Mouse (Mus musculus) hindbrain, embryonic 11.5 days (tissue): ENCODE measurements around the gene Krtap24-1. TPM values are rescaled to one million over a fixed set of nuclear protein-coding genes. Genes with fewer than 3 reads are reported as not detected.

Experiments
- polyA plus RNA-seq: library from polyadenylated mRNA; unstranded; fragments of >200 nt; fragmentation: Nextera tagmentation; extraction: Ambion mirVana; gene quantifications from 2 replicates; pipeline ENCODE4 v1.2.1, GENCODE M21; 2014

Krtap24-1 gene
- polyA plus RNA-seq, 1 experiment from 2014 or later, result not detected

Other genes with a start within 250 kb of the Krtap24-1 start
- gene Cldn17, start 105.3 kb downstream of the Krtap24-1 start, polyA plus RNA-seq, result not detected in 2 replicates
- gene Cldn8, start 49.1 kb downstream of the Krtap24-1 start, polyA plus RNA-seq, result 1.1 and 1.5 TPM in 2 replicates
- not detected in 2 replicates for gene 2310079G19Rik, start 15.4 kb upstream of the Krtap24-1 start, polyA plus RNA-seq
- not detected in 2 replicates for gene Krtap26-1, start 35.5 kb upstream of the Krtap24-1 start, polyA plus RNA-seq
- not detected in 2 replicates for gene Krtap27-1, start 59.4 kb upstream of the Krtap24-1 start, polyA plus RNA-seq
- not detected in 2 replicates for gene 2310061N02Rik, start 95.7 kb upstream of the Krtap24-1 start, polyA plus RNA-seq
- gene Krtap13-1, start 116.6 kb upstream of the Krtap24-1 start, polyA plus RNA-seq, result not detected in 2 replicates
- not detected in 2 replicates for gene Krtap13, start 139.4 kb upstream of the Krtap24-1 start, polyA plus RNA-seq
- not detected in 2 replicates for gene 2310034C09Rik, start 146.6 kb upstream of the Krtap24-1 start, polyA plus RNA-seq
- not detected in 2 replicates for gene 2310057N15Rik, start 161.9 kb upstream of the Krtap24-1 start, polyA plus RNA-seq
- not detected in 2 replicates for gene Gm5965, start 165.6 kb upstream of the Krtap24-1 start, polyA plus RNA-seq
- gene Gm20741, start 199.9 kb upstream of the Krtap24-1 start, polyA plus RNA-seq, result not detected in 2 replicates
- not detected in 2 replicates for gene Krtap15, start 207.9 kb upstream of the Krtap24-1 start, polyA plus RNA-seq
- gene Krtap14, start 213.9 kb upstream of the Krtap24-1 start, polyA plus RNA-seq, result not detected in 2 replicates